Mouse (Mus musculus): ENCODE measurements around the gene Camta1. TPM values are rescaled to one million over a fixed set of nuclear protein-coding genes. Genes with fewer than 3 reads are reported as not detected.
"Not testable (repeated sequence)": the region's sequence is repeated elsewhere in the genome, so short reads cannot be mapped to it uniquely, and the experiment has no call there.

Gene Camta1
- polyA plus RNA-seq, 1 experiment from 2014 or later = 83.5 TPM

- H3K27me3 ChIP-seq (ENCODE audit: insufficient read depth, low read length) = no peaks in the 10 kb centered on the region
- H3K27ac ChIP-seq (ENCODE audit: low read length) = no peak overlapping the region
- no peak overlapping the region for H3K4me2 ChIP-seq (replicated peaks; ENCODE audit: low read depth, low read length)
- H3K4me3 ChIP-seq (ENCODE audit: low read length) = no peak overlapping the region
- 49% methylated on average over 6 of the region's 6 CpGs for WGBS
- H3K9me3 ChIP-seq (ENCODE audit: low read length) = no peaks in the 10 kb centered on the region
- H3K4me1 ChIP-seq (ENCODE audit: insufficient read depth, low read length) = no peaks in the 10 kb centered on the region
- no peak for ATAC-seq (ENCODE audit: low FRiP score, low TSS enrichment)
- no peak overlapping the region for H3K9ac ChIP-seq (replicated peaks; ENCODE audit: low read length)
- no peaks in the 10 kb centered on the region for H3K36me3 ChIP-seq (ENCODE audit: insufficient read depth, low read length)
These were observed 834.7 kb downstream of the Camta1 start for GRCm38 (mm10) chr4:151027001-151027400.

DNA sequence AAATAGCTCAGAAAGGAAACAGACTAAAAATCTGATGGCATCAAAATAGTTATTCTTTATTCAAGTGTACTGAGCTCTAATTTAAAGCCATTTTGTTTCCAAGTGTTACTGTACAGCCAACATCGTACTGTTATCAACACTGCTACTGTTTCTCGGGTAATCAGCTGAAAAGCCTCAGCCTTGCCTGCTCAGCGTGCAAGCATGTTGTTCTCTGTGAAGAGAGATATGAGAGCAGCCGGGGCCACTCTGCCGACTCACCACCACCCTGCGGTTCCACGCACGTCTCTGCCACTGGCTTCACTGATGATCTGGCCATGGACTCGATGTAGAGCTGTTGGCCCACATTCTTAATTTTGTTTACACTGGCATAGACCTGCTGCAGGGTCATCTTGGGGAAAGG, 837.5 kb downstream of the Camta1 start:
- Histone ChIP-seq H3K9ac (replicated peaks; ENCODE audit: low read length) (no peak overlapping the region), H3K9me3 (ENCODE audit: low read length) (no peaks in the 10 kb centered on the region), H3K4me1 (ENCODE audit: insufficient read depth, low read length) (no peaks in the 10 kb centered on the region), H3K4me2 (replicated peaks; ENCODE audit: low read depth, low read length) (no peak overlapping the region), H3K27me3 (ENCODE audit: insufficient read depth, low read length) (no peaks in the 10 kb centered on the region), H3K36me3 (ENCODE audit: insufficient read depth, low read length) (0 out of 2 replicates have a peak, but pooled peaks cover 4% of the 10 kb centered on the region), H3K4me3 (ENCODE audit: low read length) (no peak overlapping the region), H3K27ac (ENCODE audit: low read length) (no peak overlapping the region)
- no peak for ATAC-seq (ENCODE audit: low FRiP score, low TSS enrichment)
- 80% methylated on average over 9 of the region's 9 CpGs for WGBS

DNA sequence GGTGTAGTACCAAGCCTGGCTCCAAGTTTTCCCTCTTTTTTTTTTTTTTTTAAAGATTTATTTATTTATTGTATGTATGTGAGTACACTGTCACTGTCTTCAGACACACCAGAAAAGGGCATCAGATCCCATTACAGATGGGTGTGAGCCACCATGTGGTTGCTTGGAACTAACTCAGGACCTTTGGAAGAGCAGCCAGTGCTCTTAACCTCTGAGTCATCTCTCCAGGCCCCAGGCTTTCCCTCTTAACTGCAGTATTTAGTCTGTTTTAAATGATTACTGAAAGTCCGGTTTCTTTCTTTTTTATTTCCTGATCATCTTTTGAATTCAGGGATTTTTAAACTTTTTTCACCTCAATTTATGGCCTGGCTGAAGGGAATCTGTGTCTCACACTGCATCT, 844.3 kb downstream of the Camta1 start:
- H3K4me3 ChIP-seq (ENCODE audit: low read length); H3K4me1 ChIP-seq (ENCODE audit: insufficient read depth, low read length); H3K9ac ChIP-seq (replicated peaks; ENCODE audit: low read length); H3K9me3 ChIP-seq (ENCODE audit: low read length); H3K27me3 ChIP-seq (ENCODE audit: insufficient read depth, low read length); H3K4me2 ChIP-seq (replicated peaks; ENCODE audit: low read depth, low read length); ATAC-seq (ENCODE audit: low FRiP score, low TSS enrichment); H3K27ac ChIP-seq (ENCODE audit: low read length): not testable (repeated sequence)
- 94% methylated on average over 1 of the region's 1 CpGs for WGBS
- H3K36me3 ChIP-seq (ENCODE audit: insufficient read depth, low read length) = peaks cover 21% of the 10 kb centered on the region; the same call in 1 of the 2 replicates

- no peak overlapping the region for H3K4me3 ChIP-seq (ENCODE audit: low read length)
- no peak overlapping the region for H3K4me2 ChIP-seq (replicated peaks; ENCODE audit: low read depth, low read length)
- H3K4me1 ChIP-seq (ENCODE audit: insufficient read depth, low read length) = no peaks in the 10 kb centered on the region
- ATAC-seq (ENCODE audit: low FRiP score, low TSS enrichment) = no peak
- no peaks in the 10 kb centered on the region for H3K9me3 ChIP-seq (ENCODE audit: low read length)
- H3K27ac ChIP-seq (ENCODE audit: low read length) = no peak overlapping the region
- no peak overlapping the region for H3K9ac ChIP-seq (replicated peaks; ENCODE audit: low read length)
- peaks cover 21% of the 10 kb centered on the region; the same call in 1 of the 2 replicates for H3K36me3 ChIP-seq (ENCODE audit: insufficient read depth, low read length)
- 68% methylated on average over 10 of the region's 10 CpGs for WGBS
- no peaks in the 10 kb centered on the region for H3K27me3 ChIP-seq (ENCODE audit: insufficient read depth, low read length)
These were observed 845.7 kb downstream of the Camta1 start for GRCm38 (mm10) chr4:151015946-151016345.

DNA sequence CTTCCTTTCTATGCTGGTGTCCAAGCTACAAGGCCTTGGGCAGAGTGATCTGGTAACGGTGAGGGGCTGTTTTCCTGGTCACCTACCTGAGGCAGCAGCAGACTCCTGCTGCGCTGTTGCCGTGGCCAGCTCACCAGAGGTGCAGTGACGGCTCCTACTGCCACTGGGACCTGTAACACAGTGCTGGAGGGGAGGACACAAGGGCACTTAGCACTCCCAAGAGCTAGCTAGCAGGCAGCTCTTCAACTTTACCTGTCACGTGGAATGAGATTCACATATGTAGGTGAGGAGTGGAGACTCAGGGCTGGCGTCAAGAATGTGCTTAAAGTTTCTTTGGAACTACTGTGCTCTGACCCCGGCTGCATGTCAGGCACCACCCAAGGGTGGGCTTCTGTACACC, 851.4 kb downstream of the Camta1 start:
- 86% methylated on average over 7 of the region's 7 CpGs for WGBS
- Histone ChIP-seq H3K4me3 (ENCODE audit: low read length) (no peak overlapping the region), H3K36me3 (ENCODE audit: insufficient read depth, low read length) (0 out of 2 replicates have a peak, but pooled peaks cover 6% of the 10 kb centered on the region), H3K27me3 (ENCODE audit: insufficient read depth, low read length) (no peaks in the 10 kb centered on the region), H3K27ac (ENCODE audit: low read length) (no peak overlapping the region), H3K4me2 (replicated peaks; ENCODE audit: low read depth, low read length) (no peak overlapping the region), H3K9me3 (ENCODE audit: low read length) (no peaks in the 10 kb centered on the region), H3K4me1 (ENCODE audit: insufficient read depth, low read length) (no peaks in the 10 kb centered on the region), H3K9ac (replicated peaks; ENCODE audit: low read length) (no peak overlapping the region)
- ATAC-seq (ENCODE audit: low FRiP score, low TSS enrichment) = no peak

GRCm38 (mm10) chr4:151006945-151007344, 854.7 kb downstream of the Camta1 start:
- no peak for ATAC-seq (ENCODE audit: low FRiP score, low TSS enrichment)
- H3K27ac ChIP-seq (ENCODE audit: low read length) = no peak overlapping the region
- no peak overlapping the region for H3K4me3 ChIP-seq (ENCODE audit: low read length)
- H3K36me3 ChIP-seq (ENCODE audit: insufficient read depth, low read length) = 0 out of 2 replicates have a peak, but pooled peaks cover 3% of the 10 kb centered on the region
- H3K27me3 ChIP-seq (ENCODE audit: insufficient read depth, low read length) = no peaks in the 10 kb centered on the region
- no peaks in the 10 kb centered on the region for H3K4me1 ChIP-seq (ENCODE audit: insufficient read depth, low read length)
- no peak overlapping the region for H3K4me2 ChIP-seq (replicated peaks; ENCODE audit: low read depth, low read length)
- H3K9ac ChIP-seq (replicated peaks; ENCODE audit: low read length) = no peak overlapping the region
- 62% methylated on average over 6 of the region's 6 CpGs for WGBS
- no peaks in the 10 kb centered on the region for H3K9me3 ChIP-seq (ENCODE audit: low read length)

DNA sequence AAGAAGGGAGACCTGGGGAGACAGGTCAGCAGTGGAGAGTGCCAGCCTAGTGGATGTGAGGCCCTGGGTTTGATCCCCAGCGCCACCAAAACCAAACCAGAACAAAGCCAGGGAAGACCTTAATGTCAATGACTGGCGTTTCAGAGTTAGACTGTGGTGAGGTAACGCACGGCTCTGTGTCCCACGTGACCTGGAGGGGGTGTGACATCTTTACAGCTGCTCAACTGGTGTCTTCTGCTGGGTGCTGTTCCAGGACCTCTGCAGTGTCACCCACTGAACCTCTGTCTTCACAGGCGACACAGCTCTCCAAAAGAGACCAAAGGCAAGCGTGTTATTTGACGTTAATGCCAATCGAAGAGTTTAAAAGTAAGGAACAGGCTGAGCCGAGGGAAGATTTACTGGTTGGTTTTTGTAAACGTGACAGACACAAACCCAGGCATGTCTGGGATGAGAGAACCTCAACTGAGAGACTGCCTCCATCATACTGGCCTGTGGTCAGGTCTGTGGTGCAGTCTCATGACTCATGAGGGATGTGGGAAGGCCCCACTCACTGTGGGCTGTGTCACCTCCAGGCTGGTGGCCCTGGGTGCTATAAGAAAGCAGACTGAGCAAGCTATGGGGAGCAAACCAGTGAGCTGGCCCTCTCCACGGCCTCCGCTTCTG, 855.9 kb downstream of the Camta1 start:
- no peak for ATAC-seq (ENCODE audit: low FRiP score, low TSS enrichment)
- WGBS = 92% methylated on average over 13 of the region's 13 CpGs
- no peaks in the 10 kb centered on the region for H3K4me1 ChIP-seq (ENCODE audit: insufficient read depth, low read length)

GRCm38 (mm10) chr4:151001397-151001796, 860.3 kb downstream of the Camta1 start:
- H3K4me2 ChIP-seq (replicated peaks; ENCODE audit: low read depth, low read length) = no peak overlapping the region
- H3K4me3 ChIP-seq (ENCODE audit: low read length) = no peak overlapping the region
- H3K9ac ChIP-seq (replicated peaks; ENCODE audit: low read length) = no peak overlapping the region
- H3K36me3 ChIP-seq (ENCODE audit: insufficient read depth, low read length) = 0 out of 2 replicates have a peak, but pooled peaks cover 3% of the 10 kb centered on the region
- no peaks in the 10 kb centered on the region for H3K9me3 ChIP-seq (ENCODE audit: low read length)
- no peak overlapping the region for H3K27ac ChIP-seq (ENCODE audit: low read length)
- ATAC-seq (ENCODE audit: low FRiP score, low TSS enrichment) = no peak
- H3K4me1 ChIP-seq (ENCODE audit: insufficient read depth, low read length) = no peaks in the 10 kb centered on the region
- no peaks in the 10 kb centered on the region for H3K27me3 ChIP-seq (ENCODE audit: insufficient read depth, low read length)
- WGBS = 61% methylated on average over 13 of the region's 13 CpGs

More for the DNA sequence above, 855.9 kb downstream of the Camta1 start:
- Histone ChIP-seq H3K9ac (replicated peaks; ENCODE audit: low read length) (no peak overlapping the region), H3K4me3 (ENCODE audit: low read length) (no peak overlapping the region), H3K4me2 (replicated peaks; ENCODE audit: low read depth, low read length) (no peak overlapping the region), H3K36me3 (ENCODE audit: insufficient read depth, low read length) (0 out of 2 replicates have a peak, but pooled peaks cover 3% of the 10 kb centered on the region), H3K27ac (ENCODE audit: low read length) (no peak overlapping the region), H3K9me3 (ENCODE audit: low read length) (no peaks in the 10 kb centered on the region), H3K27me3 (ENCODE audit: insufficient read depth, low read length) (no peaks in the 10 kb centered on the region)

DNA sequence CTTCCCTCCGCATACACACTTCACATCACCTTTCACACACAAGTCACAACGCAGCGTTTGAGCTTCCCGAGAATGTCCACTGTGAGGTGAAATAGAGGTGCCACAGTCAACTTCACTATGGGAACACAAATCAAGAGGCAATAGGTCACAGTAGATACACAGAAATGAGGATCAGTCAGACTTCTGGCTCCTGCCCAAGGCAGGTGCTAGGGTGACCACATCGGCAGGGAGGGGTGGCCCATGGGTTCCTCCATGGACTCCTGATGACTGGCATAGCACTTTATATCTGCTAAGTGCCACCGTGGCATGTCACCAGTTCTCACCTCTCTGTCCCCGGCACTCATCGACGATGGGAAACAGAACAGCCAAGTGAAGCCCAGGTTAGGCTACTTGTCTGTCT, 863.0 kb downstream of the Camta1 start:
- H3K27me3 ChIP-seq (ENCODE audit: insufficient read depth, low read length) = no peaks in the 10 kb centered on the region
- H3K9me3 ChIP-seq (ENCODE audit: low read length) = no peaks in the 10 kb centered on the region
- WGBS = 91% methylated on average over 9 of the region's 9 CpGs
- ATAC-seq (ENCODE audit: low FRiP score, low TSS enrichment) = no peak
- no peak overlapping the region for H3K9ac ChIP-seq (replicated peaks; ENCODE audit: low read length)
- H3K4me2 ChIP-seq (replicated peaks; ENCODE audit: low read depth, low read length) = no peak overlapping the region
- no peak overlapping the region for H3K27ac ChIP-seq (ENCODE audit: low read length)
- H3K4me1 ChIP-seq (ENCODE audit: insufficient read depth, low read length) = no peaks in the 10 kb centered on the region
- H3K4me3 ChIP-seq (ENCODE audit: low read length) = no peak overlapping the region
- no peaks in the 10 kb centered on the region for H3K36me3 ChIP-seq (ENCODE audit: insufficient read depth, low read length)

DNA sequence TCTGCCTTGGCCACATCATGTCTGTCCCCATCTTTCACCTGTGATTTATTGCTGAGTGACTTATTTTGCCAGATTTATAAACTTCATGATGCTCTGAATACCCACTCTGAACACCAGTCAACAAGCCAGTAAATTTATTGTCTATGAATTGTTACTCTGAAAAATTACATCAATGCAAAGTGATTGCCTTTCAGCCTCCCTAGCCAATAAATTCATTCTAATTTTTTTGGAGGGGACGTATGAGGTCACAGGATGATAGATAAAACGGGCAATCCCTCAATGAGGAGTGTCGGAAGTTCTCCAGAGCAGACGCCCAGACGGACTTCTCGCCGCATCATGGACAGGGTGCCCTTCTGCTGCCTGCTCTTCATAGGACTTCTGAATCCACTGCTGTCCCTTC, 864.9 kb downstream of the Camta1 start, which contains the start of gene Uts2:
Gene Uts2, plus strand, starts transcription at position 301 of the 400 bp plus-strand sequence.
- Histone ChIP-seq H3K27ac (ENCODE audit: low read length) (no peak within 1 kb of the TSS), H3K9me3 (ENCODE audit: low read length) (no peaks in the 10 kb centered on the region; the same call in 1 of the 2 replicates), H3K4me3 (ENCODE audit: low read length) (no peak within 1 kb of the TSS), H3K9ac (replicated peaks; ENCODE audit: low read length) (no peak within 1 kb of the TSS), H3K4me2 (replicated peaks; ENCODE audit: low read depth, low read length) (no peak within 1 kb of the TSS), H3K4me1 (ENCODE audit: insufficient read depth, low read length) (no peaks in the 10 kb centered on the region), H3K36me3 (ENCODE audit: insufficient read depth, low read length) (no peaks in the 10 kb centered on the region), H3K27me3 (ENCODE audit: insufficient read depth, low read length) (no peaks in the 10 kb centered on the region)
- 86% methylated on average over 7 of the region's 7 CpGs for WGBS
- no peak for ATAC-seq (ENCODE audit: low FRiP score, low TSS enrichment)

Measured in kidney, embryonic 16.5 days (tissue).